Mouse (Mus musculus) CD4-positive helper T cell, adult 2 months (primary cell): ENCODE measurements around the gene Gm14597.
A peak's percentile ranks its signal among the peaks of the same experiment; 100 is the strongest.
"Not testable (repeated sequence)": the region's sequence is repeated elsewhere in the genome, so short reads cannot be mapped to it uniquely, and the experiment has no call there.

ENCODE experiments used
- DNase-seq: peaks from one replicate; pipeline ENCODE4 v3.0.0-alpha.2; 2012; ENCODE audit warnings: low read depth, missing footprints, low spot score

Gene Gm14597

GRCm38 (mm10) chrX:53608879-53609278 is at the start of gene Gm14597:
Gm14597 (minus strand) TSS chrX:53608979.
- DNase-seq, result not testable (repeated sequence)

DNA sequence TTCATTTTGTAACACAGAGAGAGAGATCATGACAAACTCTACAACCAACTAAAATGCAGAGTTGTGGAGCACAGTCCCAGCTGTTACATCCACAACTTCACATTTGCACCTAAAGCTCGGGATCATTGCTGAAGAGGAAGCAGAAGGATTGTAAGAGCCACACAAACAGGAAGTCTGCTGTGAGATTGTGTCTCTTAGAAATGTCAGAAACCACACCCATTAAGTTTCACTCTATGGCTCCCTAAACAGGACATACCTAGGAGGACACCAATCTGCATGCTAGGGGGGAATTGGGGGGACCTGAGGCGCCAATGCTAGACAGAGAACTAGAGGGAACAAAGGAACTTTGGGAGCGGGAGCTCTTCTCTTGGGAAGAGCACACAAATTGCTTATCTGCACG is 44.1 kb upstream of the Gm14597 start:
- DNase-seq, result not testable (repeated sequence)

GRCm38 (mm10) chrX:53645885-53646284 is 37.1 kb upstream of the Gm14597 start:
- DNase-seq, result no peak

GRCm38 (mm10) chrX:53642980-53643961 is 34.5 kb upstream of the Gm14597 start, which contains the start of gene Rtl8a:
Rtl8a (minus strand) TSS chrX:53643682.
- DNase-seq, result peak; percentile 75

DNA sequence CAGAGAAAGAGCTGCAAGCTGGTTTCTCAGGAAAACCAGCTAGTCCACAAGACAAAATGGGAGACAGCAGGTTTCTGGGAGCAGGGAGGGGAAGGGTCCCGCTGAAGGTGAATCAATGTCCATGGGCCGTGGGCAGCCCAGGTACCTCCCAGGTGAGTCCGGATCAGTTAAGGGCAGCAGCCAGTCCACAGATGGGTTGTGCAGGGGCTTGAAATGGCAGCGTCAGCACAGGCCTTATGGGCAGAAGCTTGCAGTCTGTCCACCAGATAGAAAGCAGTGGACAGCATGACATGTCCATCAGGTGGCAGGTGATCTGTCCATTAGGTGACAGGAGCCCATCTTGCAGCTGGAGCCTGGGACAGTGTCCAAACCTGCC is 33.8 kb upstream of the Gm14597 start:
- DNase-seq, result not testable (repeated sequence)

DNA sequence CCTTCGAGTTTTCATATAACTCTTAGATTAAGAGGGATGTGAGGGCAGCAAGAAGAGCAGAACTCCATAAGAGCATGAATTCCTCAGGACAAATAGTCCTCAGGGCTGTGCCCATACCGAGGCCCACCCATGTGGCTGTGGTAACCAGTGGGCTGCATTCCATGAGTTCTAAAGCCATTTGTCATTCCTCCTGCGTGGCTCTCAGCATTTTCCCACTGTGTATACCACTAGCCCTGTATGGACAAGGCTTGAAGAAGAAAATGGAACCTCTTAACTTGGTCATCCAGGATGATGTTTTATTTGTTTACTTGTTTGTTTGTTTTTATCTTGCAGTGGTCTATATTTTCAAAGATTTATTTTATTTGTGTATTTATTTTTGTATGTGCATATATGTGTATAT is 29.3 kb upstream of the Gm14597 start:
- DNase-seq, result not testable (repeated sequence)

DNA sequence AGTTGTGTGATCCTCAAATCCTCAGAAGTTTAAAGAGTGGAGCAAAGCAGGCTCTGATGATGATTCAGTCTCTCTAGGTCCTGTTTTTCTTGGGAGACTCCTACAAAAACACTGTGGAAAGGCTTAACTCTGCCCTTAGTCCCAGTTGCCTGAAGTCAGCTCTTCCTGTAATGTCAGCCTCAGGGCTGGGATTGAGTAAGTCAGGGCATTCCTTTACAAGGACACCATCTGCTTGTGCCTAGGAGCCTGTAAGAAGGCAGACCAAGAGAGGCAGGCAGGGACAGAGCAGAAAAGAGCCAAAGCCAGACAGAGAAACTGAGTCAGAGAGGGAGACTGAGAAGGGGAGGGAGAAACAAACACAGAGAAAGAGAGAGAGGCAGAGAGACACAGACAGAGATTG is 2.6 kb upstream of the Gm14597 start:
- DNase-seq, result not testable (repeated sequence)

DNA sequence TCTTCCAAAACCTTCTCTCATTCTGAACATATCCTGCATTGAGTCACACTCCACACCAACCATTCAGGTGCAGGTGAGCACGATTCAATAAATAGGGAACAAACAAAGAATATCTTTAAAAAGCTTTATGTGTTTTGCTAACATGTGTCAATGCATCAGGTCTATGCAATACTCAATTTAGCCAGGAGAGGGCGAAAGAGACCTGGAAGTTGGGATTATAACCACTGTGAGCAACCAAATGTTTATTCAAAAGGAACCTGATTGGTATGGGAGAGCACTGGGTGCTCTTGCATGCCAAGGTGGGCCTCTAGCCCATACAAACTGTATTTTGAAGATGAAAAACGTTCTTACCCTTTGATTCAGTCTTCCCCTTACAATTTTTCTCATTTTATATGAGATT is 1.8 kb upstream of the Gm14597 start:
- peak; percentile 59 for DNase-seq

DNA sequence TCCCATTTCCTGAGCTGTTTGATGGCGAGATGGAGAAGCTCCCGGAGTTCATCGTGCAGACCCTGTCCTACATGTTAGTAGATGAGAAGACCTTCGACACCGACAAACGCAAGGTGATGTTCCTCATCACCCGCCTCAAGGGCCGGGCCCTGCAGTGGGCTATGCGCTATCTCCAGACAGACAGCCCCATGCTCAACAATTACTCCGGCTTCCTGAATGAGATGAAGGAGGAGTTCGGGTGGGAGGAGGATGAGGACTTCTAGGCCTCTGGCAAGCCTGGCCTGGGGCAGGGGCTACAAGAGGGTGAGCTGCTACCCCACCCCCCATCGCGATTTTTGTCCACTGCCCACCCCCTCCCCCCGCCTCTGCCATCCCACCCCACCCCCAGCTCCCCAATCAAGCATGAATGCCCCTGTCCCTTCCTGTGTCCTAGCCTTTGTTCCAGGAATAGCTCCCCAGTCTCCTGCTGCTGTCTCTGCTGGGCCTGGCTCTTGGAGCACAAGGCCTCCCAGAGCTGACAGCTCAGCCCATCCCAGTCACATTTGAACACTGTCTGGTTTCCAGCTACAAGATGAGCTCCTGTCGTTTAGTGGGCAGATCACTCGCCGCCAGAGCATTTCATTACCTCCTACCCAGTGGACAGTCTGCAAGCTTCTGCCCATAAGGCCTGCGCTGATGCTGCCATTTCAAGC is 511 bp downstream of the Gm14597 start:
- DNase-seq, result no peak

- DNase-seq, result peak; percentile 69
Observed at GRCm38 (mm10) chrX:53607242-53608121, 1.3 kb downstream of the Gm14597 start, which contains the start of gene Rtl8c. Rtl8c (plus strand) TSS chrX:53608032.

DNA sequence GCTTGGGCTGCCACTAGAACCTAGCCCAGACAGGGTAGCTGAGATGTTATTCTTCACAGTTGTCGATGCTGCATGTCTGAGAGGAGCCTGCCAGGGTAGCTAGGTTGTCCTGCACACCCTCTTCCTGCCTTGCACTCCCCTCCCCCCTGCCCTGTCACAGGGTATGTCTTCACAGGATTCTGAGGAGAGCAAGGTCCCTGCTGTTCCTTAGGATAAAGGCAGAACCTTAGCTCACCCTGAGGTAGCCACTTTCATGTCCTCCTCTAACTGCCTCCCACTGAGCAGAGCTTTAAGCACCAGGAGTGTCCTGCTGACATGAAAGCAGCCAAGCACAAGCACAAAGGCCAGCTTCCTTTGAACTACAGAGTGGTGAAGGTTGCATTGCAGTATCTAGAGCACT is 2.6 kb downstream of the Gm14597 start:
- DNase-seq, result not testable (repeated sequence)

GRCm38 (mm10) chrX:53599993-53600392 is 8.8 kb downstream of the Gm14597 start:
- DNase-seq, result not testable (repeated sequence)

- not testable (repeated sequence) for DNase-seq
Observed at GRCm38 (mm10) chrX:53583404-53583803, 25.4 kb downstream of the Gm14597 start.

DNA sequence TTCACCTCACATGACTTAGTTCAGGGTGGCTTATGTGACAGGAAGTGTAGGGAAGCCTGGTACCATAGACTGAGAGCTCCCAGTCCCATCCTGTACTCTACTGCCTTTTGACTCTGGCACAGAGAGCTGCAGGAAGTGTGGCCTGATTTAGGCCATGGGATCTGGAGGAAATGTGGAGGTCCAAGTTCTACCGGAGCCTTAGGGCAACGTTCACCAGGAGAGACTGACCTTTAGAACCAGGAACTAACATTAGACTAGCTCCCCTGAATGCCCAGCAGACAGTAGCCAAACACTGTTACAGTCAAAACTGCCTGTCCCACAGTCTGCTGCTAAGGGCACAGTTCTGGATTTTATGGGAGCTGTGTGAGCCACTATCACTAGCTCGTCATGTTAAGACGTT is 27.4 kb downstream of the Gm14597 start:
- DNase-seq, result not testable (repeated sequence)

- no peak for DNase-seq
Observed at GRCm38 (mm10) chrX:53579311-53579710, 29.5 kb downstream of the Gm14597 start.
